Mouse (Mus musculus) lung, embryonic 16.5 days (tissue): ENCODE measurements around the gene Reln. TPM values are rescaled to one million over a fixed set of nuclear protein-coding genes. Genes with fewer than 3 reads are reported as not detected.

ENCODE experiments used
- ATAC-seq: fragments of 200-750 bp; cut with Nextera tagmentation; 2 replicates; pipeline ENCODE4 v1.8.0; 2017; ENCODE audit warnings: low read depth, mild to moderate bottlenecking, moderate library complexity
- H3K27ac ChIP-seq: fragments of 300-500 bp; sonication (generic); 2 replicates; pipeline ENCODE4 v1.5.1; 2014; ENCODE audit warnings: mild to moderate bottlenecking, control low read depth, low read length
- H3K27me3 ChIP-seq: fragments of 300-500 bp; sonication (generic); 2 replicates; pipeline ENCODE4 v1.6.1; 2014; ENCODE audit warnings: low read depth, low read length, mixed read lengths; ENCODE audit not compliant: control insufficient read depth, insufficient read depth
- H3K36me3 ChIP-seq: fragments of 300-500 bp; sonication (generic); 2 replicates; pipeline ENCODE4 v1.6.1; 2014; ENCODE audit warnings: low read length; ENCODE audit not compliant: control insufficient read depth, insufficient read depth
- H3K4me1 ChIP-seq: fragments of 300-500 bp; sonication (generic); replicated peaks from 2 replicates; pipeline ENCODE4 v1.6.1; 2014; ENCODE audit warnings: low read length, mixed read lengths; ENCODE audit not compliant: control insufficient read depth, insufficient read depth
- H3K4me2 ChIP-seq: fragments of 300-500 bp; sonication (generic); 2 replicates; pipeline ENCODE4 v1.6.1; 2014; ENCODE audit warnings: low read depth, low read length, control low read depth
- H3K4me3 ChIP-seq: fragments of 300-500 bp; sonication (generic); 2 replicates; pipeline ENCODE4 v1.5.1; 2014; ENCODE audit warnings: mild to moderate bottlenecking, low read length, control low read depth
- H3K9ac ChIP-seq: fragments of 300-500 bp; sonication (generic); 2 replicates; pipeline ENCODE4 v1.6.1; 2014; ENCODE audit warnings: low read length, control low read depth
- H3K9me3 ChIP-seq: fragments of 300-500 bp; sonication (generic); 2 replicates; pipeline ENCODE4 v1.6.1; 2016; ENCODE audit warnings: low read length; ENCODE audit not compliant: control insufficient read depth
- WGBS: fragments of 180-500 bp; shearing (Covaris S2); extraction: QIAGEN DNeasy Blood & Tissue Kit; methylation state at CpG from one replicate; pipeline ENCODE4 v1.1.7; 2014; 5-methylcytosine and 5-hydroxymethylcytosine counted together
- polyA plus RNA-seq: library from polyadenylated mRNA; unstranded; fragments of >200 nt; fragmentation: Nextera tagmentation; extraction: Ambion mirVana; gene quantifications from 2 replicates; pipeline ENCODE4 v1.2.1, GENCODE M21; 2015

Reln gene
- polyA plus RNA-seq, 1 experiment from 2014 or later: 0.94 TPM

- no peak overlapping the region for H3K27ac ChIP-seq
- H3K9me3 ChIP-seq: no peaks in the 10 kb centered on the region
- no peaks in the 10 kb centered on the region for H3K36me3 ChIP-seq
- WGBS: 83% methylated on average over 6 of the region's 6 CpGs
- H3K4me1 ChIP-seq: no peaks in the 10 kb centered on the region
- no peak overlapping the region for H3K4me3 ChIP-seq
- no peak for ATAC-seq
- H3K27me3 ChIP-seq: no peaks in the 10 kb centered on the region
- H3K9ac ChIP-seq: no peak overlapping the region
- H3K4me2 ChIP-seq: no peak overlapping the region
Measured at GRCm38 (mm10) chr5:22027240-22027875, 317.1 kb downstream of the Reln start.

- Histone ChIP-seq H3K9me3 (no peaks in the 10 kb centered on the region), H3K27ac (no peak overlapping the region), H3K27me3 (no peaks in the 10 kb centered on the region), H3K4me3 (no peak overlapping the region), H3K4me2 (no peak overlapping the region), H3K36me3 (no peaks in the 10 kb centered on the region), H3K9ac (no peak overlapping the region), H3K4me1 (no peaks in the 10 kb centered on the region)
- no peak for ATAC-seq
- 69% methylated on average over 4 of the region's 4 CpGs for WGBS
Measured at GRCm38 (mm10) chr5:22025746-22026145, 318.8 kb downstream of the Reln start.

GRCm38 (mm10) chr5:22024108-22024507 is 320.4 kb downstream of the Reln start:
- ATAC-seq: no peak
- Histone ChIP-seq H3K4me1 (no peaks in the 10 kb centered on the region), H3K4me2 (no peak overlapping the region), H3K27me3 (no peaks in the 10 kb centered on the region), H3K9me3 (no peaks in the 10 kb centered on the region), H3K27ac (no peak overlapping the region), H3K4me3 (no peak overlapping the region), H3K36me3 (no peaks in the 10 kb centered on the region), H3K9ac (no peak overlapping the region)
- 29% methylated on average over 3 of the region's 3 CpGs for WGBS

GRCm38 (mm10) chr5:22017896-22018295 is 326.6 kb downstream of the Reln start:
- no peak overlapping the region for H3K27ac ChIP-seq
- H3K4me1 ChIP-seq: no peaks in the 10 kb centered on the region
- H3K9ac ChIP-seq: no peak overlapping the region
- no peak overlapping the region for H3K4me2 ChIP-seq
- H3K27me3 ChIP-seq: no peaks in the 10 kb centered on the region
- WGBS: 80% methylated on average over 3 of the region's 3 CpGs
- ATAC-seq: no peak
- no peaks in the 10 kb centered on the region for H3K36me3 ChIP-seq
- no peaks in the 10 kb centered on the region for H3K9me3 ChIP-seq
- H3K4me3 ChIP-seq: no peak overlapping the region

DNA sequence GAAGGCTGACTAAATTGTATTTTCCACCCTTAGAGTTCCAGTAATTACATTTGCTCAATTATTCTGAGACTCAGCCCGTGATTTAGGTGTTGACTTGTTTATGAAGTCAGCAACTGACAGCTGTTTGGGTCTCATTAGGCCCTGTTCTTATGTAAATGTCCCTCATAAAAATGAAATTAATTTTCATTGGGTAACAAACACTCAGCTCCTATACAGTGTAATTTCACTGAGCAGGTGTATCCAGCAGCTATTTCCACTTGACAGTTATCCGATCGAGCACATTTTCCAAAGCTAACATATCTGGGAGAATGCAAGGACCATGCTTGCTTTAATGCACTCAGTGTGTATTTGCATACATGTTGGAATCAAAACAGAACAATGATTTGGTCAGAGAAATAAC is 330.0 kb downstream of the Reln start:
- Histone ChIP-seq H3K36me3 (no peaks in the 10 kb centered on the region), H3K9ac (no peak overlapping the region), H3K27me3 (no peaks in the 10 kb centered on the region), H3K4me1 (no peaks in the 10 kb centered on the region), H3K27ac (no peak overlapping the region), H3K4me3 (no peak overlapping the region), H3K4me2 (no peak overlapping the region), H3K9me3 (no peaks in the 10 kb centered on the region)
- WGBS: 87% methylated on average over 3 of the region's 3 CpGs
- ATAC-seq: no peak

GRCm38 (mm10) chr5:22009142-22009541 is 335.4 kb downstream of the Reln start:
- Histone ChIP-seq H3K36me3 (no peaks in the 10 kb centered on the region), H3K9me3 (no peaks in the 10 kb centered on the region), H3K4me3 (no peak overlapping the region), H3K27me3 (no peaks in the 10 kb centered on the region), H3K27ac (no peak overlapping the region), H3K4me2 (no peak overlapping the region), H3K9ac (no peak overlapping the region), H3K4me1 (no peaks in the 10 kb centered on the region)
- no peak for ATAC-seq
- 86% methylated on average over 8 of the region's 8 CpGs for WGBS

GRCm38 (mm10) chr5:22007304-22008059 is 337.0 kb downstream of the Reln start:
- Histone ChIP-seq H3K4me1 (no peaks in the 10 kb centered on the region), H3K36me3 (no peaks in the 10 kb centered on the region), H3K9ac (no peak overlapping the region), H3K27me3 (no peaks in the 10 kb centered on the region), H3K9me3 (no peaks in the 10 kb centered on the region), H3K4me3 (no peak overlapping the region), H3K4me2 (no peak overlapping the region), H3K27ac (no peak overlapping the region)
- ATAC-seq: no peak
- WGBS: 38% methylated on average over 11 of the region's 11 CpGs

DNA sequence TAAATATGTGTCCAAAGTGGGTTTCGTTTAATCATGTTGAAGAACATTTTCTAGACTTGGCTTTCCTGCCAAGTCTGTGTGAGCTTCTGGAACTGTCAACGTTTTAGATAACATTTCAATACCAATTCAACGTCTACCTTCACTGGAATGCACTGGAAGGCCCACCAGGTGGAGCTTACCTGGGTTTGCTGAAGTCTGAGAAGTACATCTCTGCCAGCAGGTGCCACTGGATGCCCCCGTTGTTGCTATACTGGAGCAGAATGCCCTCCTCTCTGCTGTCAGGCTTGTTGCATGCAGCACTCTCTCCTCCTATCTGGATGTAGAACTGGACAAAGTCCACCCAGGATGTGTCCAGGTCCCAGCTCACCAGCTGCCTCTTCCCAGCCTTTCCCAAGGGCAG is 340.6 kb downstream of the Reln start:
- H3K27me3 ChIP-seq: no peaks in the 10 kb centered on the region
- H3K36me3 ChIP-seq: no peaks in the 10 kb centered on the region
- H3K4me3 ChIP-seq: no peak overlapping the region
- ATAC-seq: no peak
- WGBS: 65% methylated on average over 4 of the region's 4 CpGs
- no peak overlapping the region for H3K27ac ChIP-seq
- no peaks in the 10 kb centered on the region for H3K4me1 ChIP-seq
- H3K4me2 ChIP-seq: no peak overlapping the region
- no peaks in the 10 kb centered on the region for H3K9me3 ChIP-seq
- no peak overlapping the region for H3K9ac ChIP-seq

- peaks cover 4% of the 10 kb centered on the region; the same call in 1 of the 2 replicates for H3K4me1 ChIP-seq
- no peak for ATAC-seq
- H3K36me3 ChIP-seq: no peaks in the 10 kb centered on the region
- no peak overlapping the region for H3K4me3 ChIP-seq
- H3K27me3 ChIP-seq: no peaks in the 10 kb centered on the region
- no peak overlapping the region for H3K4me2 ChIP-seq
- peaks cover 6% of the 10 kb centered on the region; the same call in 1 of the 2 replicates for H3K9me3 ChIP-seq
- no peak overlapping the region for H3K9ac ChIP-seq
- WGBS: 65% methylated on average over 5 of the region's 5 CpGs
- no peak overlapping the region for H3K27ac ChIP-seq
Measured at GRCm38 (mm10) chr5:21987711-21988110, 356.8 kb downstream of the Reln start.
